22 mouse cellular contexts compared by ENCODE assay signal in the genomic region with DNA sequence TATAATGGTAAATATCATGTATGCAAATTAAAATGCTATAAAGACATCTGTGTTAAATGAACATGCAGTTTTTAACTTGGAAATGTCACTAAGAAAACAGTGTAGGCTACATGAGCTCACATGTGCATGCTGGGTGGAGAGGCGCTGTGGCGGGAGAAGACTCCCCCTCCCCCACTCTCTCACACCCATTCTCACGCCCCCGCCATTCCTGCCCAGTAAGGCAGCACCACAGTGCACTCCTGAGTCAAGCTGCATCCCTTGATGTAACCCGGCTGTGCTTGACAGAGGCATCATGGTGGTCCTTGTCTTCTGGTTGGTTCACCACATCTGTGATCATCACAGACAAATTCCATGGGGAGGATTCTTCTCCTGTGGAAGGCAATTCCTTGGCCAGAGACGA.
A peak's percentile ranks its signal among the peaks of the same experiment; 100 is the strongest.
DNase-seq lines count a peak whose midpoint lies in the region; ATAC-seq and TF ChIP-seq lines count a peak whose summit lies in the region.
"Had no signal": no experiment of that assay in that cellular context is flagged by ENCODE, and none has a peak within 500 bp of the region (broad histone marks: within the 10 kb centered on the region; RNA-seq: fewer than 3 reads in every experiment).

No protein-coding gene starts in this region.

- TF ChIP-seq CTCF in brain, embryonic 14.5 days (IDR thresholded peaks at IDR 0.05; ENCODE audit: borderline replicate concordance, extremely low read depth, insufficient read depth, insufficient read length): no peak

- no peak overlapping the region for H3K4me3 ChIP-seq in kidney, embryonic 15.5 days (replicated peaks)
- H3K4me3 ChIP-seq: gastrocnemius, adult 2 months; hindbrain, embryonic 12.5 days; hindbrain, embryonic 15.5 days had no signal

- no peaks in the 10 kb centered on the region for H3K36me3 ChIP-seq in kidney, embryonic 15.5 days
- H3K36me3 ChIP-seq: hindbrain, embryonic 12.5 days; hindbrain, embryonic 15.5 days had no signal

- no peak overlapping the region for H3K9ac ChIP-seq in kidney, embryonic 15.5 days
- H3K9ac ChIP-seq: forebrain, postnatal 0 days; hindbrain, embryonic 12.5 days; hindbrain, embryonic 15.5 days had no signal

- H3K4me2 ChIP-seq in kidney, embryonic 15.5 days: no peak overlapping the region
- H3K4me2 ChIP-seq: heart, embryonic 11.5 days; hindbrain, embryonic 12.5 days; hindbrain, embryonic 15.5 days had no signal

- no peak overlapping the region for H3K27ac ChIP-seq in kidney, embryonic 15.5 days
- H3K27ac ChIP-seq: gastrocnemius, adult 2 months; hindbrain, embryonic 12.5 days; hindbrain, embryonic 15.5 days had no signal

- DNase-seq in kidney, postnatal 25 days: no peak
- peak; percentile 8 for DNase-seq in kidney, postnatal 10 days
- DNase-seq in kidney, adult 8-10 months: no peak
- DNase-seq in brain, embryonic 14.5 days (ENCODE audit: low read depth): peak; percentile 30
- DNase-seq in right cerebral cortex, postnatal 10 days (ENCODE audit: low spot score in 2 of 2): no peak
- DNase-seq: adrenal gland, adult 2 months; adrenal gland, postnatal 14 days; cerebellum, adult 11-12 months; cerebellum, adult 8-10 months; cerebellum, postnatal 10 days; cerebellum, postnatal 36 days; embryo, embryonic 11 days; forebrain, postnatal 0 days; gastrocnemius, adult 2 months; gastrocnemius, postnatal 14 days; heart, adult 11 months had no signal

- TF ChIP-seq POLR2A in brain, embryonic 14.5 days (IDR thresholded peaks at IDR 0.05; ENCODE audit: borderline replicate concordance, extremely low read depth, insufficient read depth, insufficient read length, poor library complexity, severe bottlenecking): no peak

- peaks cover 7% of the 10 kb centered on the region; the same call in 1 of the 2 replicates for H3K4me1 ChIP-seq in kidney, embryonic 15.5 days
- H3K4me1 ChIP-seq: hindbrain, embryonic 15.5 days had no signal

- H3K9me3 ChIP-seq in kidney, embryonic 15.5 days (replicated peaks): no peaks in the 10 kb centered on the region
- H3K9me3 ChIP-seq: hindbrain, embryonic 12.5 days; hindbrain, embryonic 15.5 days had no signal

- no peaks in the 10 kb centered on the region for H3K27me3 ChIP-seq in kidney, embryonic 15.5 days
- H3K27me3 ChIP-seq: hindbrain, embryonic 12.5 days; hindbrain, embryonic 15.5 days had no signal

- 29% methylated on average over 6 of the region's 6 CpGs for WGBS in kidney, embryonic 15.5 days

- ATAC-seq in kidney, embryonic 15.5 days (replicated peaks; ENCODE audit: low FRiP score): peak; percentile 67
- ATAC-seq: CD4-positive, CD25-positive, alpha-beta regulatory T cell, adult 4 months; forebrain, embryonic 14.5 days; forebrain, postnatal 0 days had no signal

Comparison
In these comparisons a context has a peak if more than half of its experiments do, and no peak if none do; other contexts are left out.
1. DNase-seq: peak in kidney, postnatal 10 days (single experiment) and brain, embryonic 14.5 days (single experiment); none in kidney, postnatal 25 days (0 of 2), kidney, adult 8-10 months (0 of 2) and right cerebral cortex, postnatal 10 days (0 of 2).